Mouse (Mus musculus) adrenal gland, adult (tissue): ENCODE data around the gene Slc5a4b.

ENCODE experiments used
- DNase-seq, 2 experiments: peaks; one replicate each; pipeline ENCODE4 v3.0.0; 2022 to 2023; ENCODE audit warnings: low spot score in 1 of 2; ENCODE audit not compliant: inconsistent age in 2 of 2

Slc5a4b gene

DNA sequence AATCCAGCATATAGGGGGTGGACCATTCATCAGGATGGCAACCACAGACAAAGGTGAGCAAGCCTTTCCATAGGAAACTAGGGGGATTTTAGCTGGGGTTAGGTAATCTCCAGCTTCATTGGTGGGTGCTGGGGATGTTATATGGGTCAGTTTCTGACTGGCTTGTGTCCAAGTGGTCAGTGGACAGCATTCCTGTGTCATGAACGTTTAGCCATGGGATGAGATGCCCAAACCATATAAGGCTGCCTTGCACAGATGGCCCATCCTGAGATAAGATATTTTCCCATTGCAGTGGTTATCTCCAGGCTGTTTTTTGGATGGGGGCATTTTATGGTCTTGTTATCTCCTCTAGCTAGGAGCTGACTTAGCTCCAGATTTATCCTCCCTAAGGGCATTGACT lies 64.0 kb downstream of the Slc5a4b start:
- DNase-seq, result no peak

DNA sequence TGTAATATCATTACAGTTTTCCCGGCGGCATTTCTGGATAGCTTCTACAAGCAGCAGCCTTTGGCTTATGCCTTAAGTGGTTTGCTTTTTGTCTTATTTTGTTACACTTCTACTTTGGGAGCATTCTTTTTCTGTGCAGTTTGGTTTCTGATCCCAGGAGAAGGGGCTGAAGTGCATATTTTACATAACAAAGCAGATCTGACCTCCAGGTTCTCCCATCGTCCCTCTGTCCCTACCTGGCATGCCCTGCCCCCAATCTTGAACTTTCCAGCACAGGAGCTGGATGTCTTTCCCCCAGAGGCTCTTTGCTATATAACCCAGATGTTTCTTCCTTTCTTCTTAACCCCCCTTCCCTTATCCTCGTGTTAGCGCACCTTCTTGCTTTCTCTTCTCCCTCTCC lies 65.4 kb downstream of the Slc5a4b start:
- no peak for DNase-seq

DNA sequence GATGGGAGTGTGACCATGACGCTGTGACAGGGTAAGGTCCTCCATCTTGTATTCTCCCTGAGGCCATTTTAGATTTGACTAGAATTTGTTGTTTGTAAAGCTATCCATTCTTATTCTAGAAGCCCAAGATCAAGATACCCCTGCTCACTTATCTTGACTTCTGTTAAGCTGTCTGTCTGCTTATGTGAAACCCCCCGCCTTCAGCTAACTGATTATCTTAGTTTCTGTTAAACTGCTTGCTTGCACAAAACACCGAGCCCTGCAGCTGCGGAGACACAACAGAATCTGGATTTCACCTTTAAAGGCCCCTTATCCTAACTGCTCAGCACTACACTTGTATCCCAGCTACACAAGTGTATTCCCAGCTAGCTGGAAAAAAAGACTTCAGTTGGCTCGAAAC lies 73.8 kb downstream of the Slc5a4b start:
- DNase-seq, result no peak

DNA sequence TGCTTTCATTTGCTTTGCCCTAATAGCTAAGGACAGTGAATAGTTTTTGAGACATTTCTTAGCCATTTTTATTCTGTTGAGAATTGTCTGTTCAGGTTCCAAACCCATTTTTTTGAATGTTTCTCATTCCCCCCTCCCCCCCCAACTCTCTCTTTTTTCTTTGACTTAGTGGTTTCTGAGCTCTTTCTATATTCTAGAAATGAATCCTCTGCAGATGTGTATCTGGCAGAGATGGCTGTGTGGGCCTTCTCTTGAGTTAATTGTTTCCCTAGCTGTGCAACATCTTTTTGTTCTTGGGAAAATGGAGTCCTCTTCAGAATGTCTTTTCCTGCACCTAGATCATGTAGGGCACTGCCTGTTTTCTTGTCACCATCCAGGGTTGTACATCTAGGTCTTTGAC lies 75.5 kb downstream of the Slc5a4b start:
- no peak for DNase-seq

DNA sequence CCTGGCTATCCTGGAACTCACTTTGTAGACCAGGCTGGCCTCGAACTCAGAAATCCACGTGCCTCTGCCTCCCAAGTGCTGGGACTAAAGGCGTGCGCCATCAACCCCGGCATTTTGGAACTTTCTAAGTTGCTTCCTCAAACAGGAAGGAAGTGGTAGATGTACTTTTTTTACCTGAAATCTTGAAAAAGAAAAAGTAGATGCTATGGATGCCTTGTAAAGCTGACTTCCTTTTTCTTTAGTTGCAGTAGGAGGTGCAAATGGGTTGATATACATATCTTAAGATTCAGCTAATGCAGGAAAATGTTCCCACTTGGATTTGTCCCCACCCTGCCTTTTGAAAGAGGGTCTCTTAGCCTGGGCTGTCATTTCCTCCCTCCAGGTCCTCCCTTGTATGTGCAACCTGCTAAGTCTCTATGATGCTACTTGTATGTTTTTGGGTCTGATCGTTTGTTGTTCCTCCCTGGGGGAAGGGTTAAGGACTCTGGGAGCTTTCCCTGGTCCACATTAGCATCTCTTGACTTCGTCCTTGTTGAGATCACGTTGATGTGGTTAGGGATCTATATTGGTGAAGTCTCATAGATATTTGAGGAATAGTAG lies 76.7 kb downstream of the Slc5a4b start:
- DNase-seq, result no peak

DNA sequence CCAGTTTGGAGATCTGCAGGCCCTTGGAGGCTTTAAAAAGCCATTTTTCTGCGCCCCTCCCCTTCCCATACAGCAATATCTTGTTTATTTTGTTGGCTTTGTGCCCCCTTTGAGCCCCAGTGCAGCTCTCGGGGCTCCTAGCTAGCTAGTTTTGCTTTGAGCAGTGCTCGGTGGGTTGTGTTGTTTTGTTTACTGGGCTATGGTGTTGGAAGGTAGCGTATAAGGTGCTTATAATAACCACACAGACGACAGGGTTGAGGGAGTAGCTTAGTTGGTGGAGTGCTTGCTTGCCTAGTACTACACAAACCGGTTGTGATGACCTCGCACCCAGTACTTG lies 77.7 kb downstream of the Slc5a4b start:
- DNase-seq, result no peak

DNA sequence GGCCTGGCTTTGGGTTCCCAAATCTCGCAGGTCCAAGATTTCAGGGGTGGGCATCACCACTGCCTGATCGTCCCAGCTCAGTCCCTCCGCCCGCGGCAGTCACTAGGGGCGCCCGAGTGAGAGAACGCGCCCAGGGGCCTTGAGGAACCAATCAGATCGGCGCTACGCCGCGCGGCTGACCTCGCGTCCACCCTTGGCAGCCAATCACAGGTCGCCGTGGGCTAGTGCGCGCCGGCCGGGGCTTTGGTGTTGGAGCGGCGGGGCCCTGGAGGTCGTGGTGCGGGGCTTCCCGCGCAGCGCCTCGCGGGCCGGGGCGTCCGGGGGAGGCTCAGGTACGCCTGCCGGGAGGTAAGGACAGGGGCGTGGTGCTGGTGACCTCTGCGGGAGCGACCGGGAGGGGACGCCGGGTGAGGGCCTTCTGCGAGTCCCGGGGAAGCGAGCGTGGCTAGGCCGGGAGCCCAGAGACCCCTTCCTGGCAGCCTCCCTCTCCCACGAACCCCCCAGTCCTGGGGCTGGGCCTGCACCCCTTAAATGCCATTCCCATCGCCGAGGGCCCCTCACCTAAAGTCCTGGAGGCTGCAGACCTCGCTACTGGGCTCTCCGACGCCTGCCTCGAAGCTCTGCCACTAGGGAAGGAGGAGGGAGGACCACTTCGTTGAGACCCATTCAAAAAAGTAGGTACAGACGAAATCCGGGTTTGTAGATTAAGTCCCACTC lies 78.2 kb downstream of the Slc5a4b start, which contains the start of gene Zfp280b:
Zfp280b (plus strand) TSS at position 249 of the 717 bp plus-strand sequence.
- peak; percentile 95 to 98 for DNase-seq

DNA sequence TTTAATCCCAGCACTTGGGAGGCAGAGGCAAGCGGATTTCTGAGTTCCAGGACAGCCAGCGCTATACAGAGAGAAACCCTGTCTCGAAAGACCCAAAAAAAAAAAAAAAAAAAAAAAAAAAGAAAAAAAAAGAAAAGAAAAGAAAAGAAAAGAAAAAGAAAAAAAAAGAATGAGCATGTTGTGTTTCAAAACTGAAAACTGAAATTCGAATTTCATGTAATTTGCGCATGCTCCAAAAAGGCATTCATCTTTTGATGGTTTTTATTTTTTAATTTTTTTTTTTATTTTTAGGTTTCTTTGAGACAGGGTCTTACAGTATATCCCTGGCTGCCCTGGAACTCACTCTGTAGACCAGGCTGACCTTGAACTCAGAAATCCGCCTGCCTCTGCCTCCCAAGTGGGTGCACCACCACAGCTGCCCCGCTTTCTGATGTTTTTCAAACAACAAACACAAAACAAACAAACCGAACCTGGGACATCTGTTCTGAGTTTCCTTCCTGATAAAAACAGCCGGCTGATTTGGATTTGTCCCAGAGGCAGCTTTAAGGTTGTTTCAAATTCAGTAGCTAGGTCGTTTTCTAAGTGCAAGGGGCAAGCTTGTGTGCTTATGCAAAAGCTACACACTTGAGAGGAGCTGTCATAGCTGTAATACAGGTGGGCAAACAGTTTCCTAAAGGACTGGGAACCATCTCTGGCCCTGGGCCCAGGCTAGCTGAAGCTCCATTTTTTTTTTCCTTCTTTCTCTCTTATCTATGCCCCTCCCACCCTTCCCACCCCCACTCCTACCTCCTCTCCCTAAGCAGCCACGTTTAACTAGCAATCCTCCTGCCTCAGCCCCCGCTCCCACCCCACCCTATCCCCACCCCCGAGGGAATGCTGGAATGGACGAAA lies 79.0 kb downstream of the Slc5a4b start:
- no peak for DNase-seq

DNA sequence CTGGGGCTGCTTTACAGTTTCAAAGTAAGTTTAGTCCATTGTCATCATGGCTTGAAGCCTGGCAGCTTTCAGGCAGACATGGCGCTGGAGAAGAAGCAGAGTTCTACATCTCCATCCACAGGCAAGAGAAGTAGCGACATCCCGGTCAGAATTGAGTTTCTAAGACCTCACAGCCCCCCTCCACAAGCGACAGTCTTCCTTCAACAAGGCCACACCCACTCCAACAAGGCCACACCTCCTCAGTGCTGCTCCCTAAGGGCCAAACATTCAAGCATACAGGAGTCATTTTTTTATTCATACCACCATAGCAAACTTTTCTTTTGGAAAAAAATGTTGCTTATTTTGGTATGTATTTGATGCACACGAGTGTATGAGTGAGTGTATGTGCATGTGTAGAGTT lies 80.3 kb downstream of the Slc5a4b start:
- DNase-seq, result no peak

DNA sequence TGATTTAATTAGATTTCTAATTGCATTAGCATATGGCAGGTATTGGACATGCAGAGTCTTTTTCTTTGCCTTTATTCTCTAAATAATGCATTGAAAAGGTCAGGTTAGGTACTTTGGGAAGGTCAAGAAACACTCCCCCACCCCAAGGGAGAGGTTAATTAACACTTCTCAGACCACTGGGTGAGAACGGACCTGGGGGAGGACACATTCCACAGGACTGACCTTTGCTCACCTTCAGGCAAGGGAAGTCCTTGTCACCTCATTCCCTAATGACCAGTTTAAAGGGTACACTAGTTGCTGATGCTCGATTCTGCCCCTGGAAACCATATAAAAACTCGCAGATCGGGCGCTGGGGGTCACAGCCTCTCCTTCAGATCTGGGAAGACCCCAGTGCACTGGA lies 81.5 kb downstream of the Slc5a4b start:
- DNase-seq, result no peak

DNA sequence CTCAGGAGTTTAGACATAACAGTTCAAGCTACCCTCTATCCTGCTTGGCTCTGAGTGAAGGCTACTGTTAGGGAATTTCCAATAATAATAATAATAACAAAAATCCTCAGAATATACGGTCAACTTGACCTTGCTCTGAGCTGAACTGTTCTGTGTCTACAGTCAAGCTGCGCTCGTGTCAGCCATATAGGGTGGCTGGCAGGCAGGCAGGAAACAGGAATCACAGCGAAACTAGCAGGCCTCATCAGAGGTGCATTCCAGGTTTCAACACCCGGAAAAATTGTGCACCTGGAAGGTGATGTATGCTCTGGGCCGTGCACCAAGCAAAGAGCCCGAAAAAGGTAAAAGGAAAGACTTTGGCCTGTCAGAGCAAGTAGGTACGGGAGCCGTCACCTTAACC lies 82.4 kb downstream of the Slc5a4b start:
- DNase-seq, result no peak

DNA sequence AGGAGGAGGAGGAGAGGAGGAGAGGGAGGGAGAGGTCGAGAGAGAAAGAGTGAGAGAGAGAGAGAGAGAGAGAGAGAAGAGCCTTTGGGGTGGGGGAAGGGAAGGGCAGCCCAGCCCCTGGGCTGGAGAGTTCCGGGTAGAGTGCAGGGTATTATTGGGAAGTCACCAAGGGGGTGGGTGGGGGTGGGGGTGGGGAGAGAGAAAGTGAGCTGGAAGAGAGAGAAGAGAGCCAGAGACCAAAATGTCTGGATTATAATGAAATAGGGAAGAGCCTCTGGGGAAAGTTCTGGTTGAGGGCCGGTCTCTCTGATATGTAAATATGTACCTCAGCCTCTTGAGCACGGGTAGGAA lies 82.8 kb downstream of the Slc5a4b start:
- DNase-seq, result no peak

DNA sequence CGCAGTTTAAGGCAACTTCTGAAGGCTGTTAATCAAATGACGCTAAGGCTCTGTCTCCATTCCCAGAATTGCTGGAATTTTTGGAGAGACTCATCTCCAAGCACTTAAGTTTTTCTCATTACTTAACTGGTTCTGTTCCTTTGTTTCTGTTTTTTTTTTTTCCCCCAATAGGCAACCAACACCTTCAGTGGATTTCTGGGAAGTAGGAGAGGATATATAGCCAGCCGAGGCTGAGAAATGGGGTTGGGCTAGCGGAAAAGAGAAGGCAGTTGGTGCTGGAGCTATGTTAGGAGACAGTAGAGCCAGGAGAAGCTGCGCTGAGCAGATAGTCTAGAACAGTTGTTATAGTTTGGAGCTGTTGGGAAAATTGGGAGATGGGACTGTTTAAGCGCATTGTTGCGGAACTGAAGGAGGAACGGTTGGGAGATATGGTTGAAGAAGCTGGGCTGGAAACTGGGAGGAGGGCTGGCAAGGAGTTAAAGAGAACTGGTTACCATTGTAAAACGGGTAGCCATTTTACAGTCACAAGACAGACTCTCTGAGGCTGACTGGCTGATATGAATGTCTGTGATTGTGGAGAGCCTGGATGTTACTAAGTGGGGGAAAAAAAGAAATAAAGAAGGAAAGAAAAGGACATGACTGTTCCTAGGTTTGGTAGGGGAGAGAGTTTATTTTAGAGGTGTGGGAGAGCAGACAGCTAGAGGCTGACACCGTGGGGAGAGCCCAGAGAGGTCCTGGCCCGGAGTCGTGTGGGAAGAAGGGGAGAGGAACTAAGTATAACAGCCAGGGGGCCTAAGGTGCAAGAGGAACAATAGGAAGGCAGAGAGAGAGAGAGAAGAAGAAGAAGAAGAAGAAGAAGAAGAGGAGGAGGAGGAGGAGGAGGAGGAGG lies 83.4 kb downstream of the Slc5a4b start:
- DNase-seq, result no peak

DNA sequence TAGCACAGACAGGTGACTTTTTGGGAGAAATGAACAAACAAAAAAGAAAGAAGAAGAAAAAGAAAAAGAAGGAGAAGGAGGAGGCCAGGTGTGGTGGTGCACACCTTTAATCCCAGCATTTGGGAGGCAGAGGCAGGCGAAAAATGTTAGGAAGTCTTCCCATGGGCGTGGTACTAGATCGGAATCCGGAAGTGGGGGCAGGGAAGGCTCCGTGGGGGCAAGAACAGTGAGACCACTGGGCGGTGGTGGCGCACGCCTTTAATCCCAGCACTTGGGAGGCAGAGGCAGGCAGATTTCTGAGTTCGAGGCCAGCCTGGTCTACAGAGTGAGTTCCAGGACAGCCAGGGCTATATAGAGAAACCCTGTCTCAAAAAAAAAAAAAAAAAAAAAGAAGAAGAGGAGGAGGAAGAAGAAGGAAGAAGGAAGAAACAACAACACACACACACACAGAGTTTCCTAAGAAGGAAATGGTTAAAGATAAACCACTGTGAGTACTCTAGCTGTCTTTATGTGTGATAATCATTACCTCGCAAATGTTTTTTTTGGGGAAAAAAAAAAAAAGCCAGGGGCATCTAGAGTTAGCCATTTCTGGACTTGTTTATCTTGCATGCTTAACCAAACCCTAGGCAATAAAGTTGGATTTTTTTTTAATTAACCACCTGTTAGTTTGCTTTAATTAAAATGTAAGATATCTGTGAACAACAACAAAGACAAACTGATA lies 85.1 kb downstream of the Slc5a4b start:
- DNase-seq, result no peak

DNA sequence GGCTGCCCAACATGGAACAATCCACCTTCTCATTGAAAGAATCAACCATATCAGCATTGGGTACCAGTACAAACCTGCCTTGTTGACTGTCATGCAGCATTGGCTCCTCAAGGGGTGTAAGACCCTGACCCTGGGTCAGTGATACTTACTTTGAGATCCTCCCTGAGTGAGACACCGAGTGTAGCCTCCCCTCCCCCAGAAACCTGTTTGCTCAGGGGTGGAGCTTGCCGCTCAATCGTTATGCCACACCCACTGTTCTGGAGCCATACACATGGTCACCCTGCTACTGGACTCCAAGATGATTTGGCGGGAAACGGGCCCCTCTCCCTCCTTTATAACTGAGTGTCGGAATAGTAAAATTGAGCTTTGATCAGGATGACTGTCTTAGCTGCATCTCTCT lies 86.8 kb downstream of the Slc5a4b start:
- DNase-seq, result no peak

DNA sequence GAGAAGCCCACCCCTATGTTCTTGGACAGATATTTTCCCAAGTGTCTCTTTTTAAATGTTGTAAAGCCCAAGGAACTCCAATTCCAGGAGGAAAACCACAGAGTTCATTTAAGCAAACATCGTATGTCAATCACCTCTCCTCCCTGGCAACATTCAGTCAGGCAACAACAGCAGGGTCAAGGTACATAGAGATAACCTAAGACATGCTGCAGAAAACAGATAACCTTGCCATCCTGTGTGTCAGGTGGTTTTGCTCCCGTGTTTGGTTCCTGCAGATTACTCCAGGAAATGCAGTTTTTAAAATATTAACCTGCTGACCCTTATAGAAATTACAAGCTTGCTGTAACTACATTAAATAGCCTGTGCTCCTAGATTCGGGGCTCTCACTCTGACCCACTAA lies 89.0 kb downstream of the Slc5a4b start:
- DNase-seq, result no peak

DNA sequence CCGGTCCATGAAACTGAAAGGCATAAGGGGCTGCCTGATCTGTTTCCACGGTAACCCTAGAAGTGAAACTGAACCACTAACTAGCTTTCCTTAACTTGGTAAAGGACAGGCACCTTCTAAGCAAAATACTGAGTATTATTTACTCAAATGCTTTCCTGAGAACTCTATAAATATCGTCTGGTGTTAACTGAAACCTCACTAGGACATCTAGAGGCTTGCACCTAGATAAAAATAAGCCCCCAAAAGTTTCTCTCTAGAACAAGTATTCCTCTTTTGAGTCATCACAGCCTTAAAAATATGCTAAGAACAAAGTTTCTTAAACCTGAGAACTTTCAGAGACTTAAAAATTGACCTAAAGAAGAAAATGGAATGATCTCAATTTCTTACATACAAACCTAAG lies 93.9 kb downstream of the Slc5a4b start:
- DNase-seq, result no peak

DNA sequence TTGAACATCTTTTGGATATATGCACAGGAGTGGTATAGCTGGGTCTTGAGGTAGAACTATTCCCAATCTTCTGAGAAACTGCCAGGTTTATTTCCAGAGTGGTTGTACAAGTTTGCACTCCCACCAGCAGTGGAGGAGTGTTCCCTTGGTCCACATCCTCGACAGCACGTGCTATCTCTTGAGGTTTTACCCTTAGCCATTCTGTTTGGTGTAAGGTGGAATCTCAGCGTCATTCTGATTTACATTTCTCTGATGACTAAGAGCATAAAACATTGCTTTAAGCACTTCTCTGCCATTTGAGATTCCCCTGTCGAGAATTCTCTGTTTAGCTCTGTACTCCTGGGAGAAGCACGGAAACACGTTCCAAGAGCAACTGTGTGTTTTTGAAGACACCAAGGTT lies 97.8 kb downstream of the Slc5a4b start:
- DNase-seq, result no peak

DNA sequence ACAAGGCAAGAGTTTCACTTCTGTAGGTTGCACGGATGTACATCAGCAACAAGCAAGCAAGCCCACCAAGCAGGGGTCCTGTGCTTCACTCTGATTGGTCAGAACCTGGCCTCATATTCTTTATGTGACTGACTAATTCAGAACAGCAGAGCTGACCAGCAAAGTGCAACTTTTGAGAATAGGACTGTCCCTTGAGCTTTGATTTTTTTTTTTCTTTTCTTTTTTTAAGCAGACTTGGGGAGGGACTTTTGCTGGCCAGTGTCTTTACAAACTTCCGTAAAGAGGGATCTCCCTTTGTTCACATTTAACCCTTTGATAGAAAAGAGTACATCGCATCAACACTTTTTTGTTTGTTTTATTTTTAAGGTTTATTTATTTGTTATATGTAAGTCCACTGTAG lies 100.9 kb downstream of the Slc5a4b start:
- DNase-seq, result no peak
